Mouse (Mus musculus) hindbrain, embryonic 11.5 days (tissue): Measurements from ENCODE around the gene Vmn1r202. TPM values are rescaled to one million over a fixed set of nuclear protein-coding genes. Genes with fewer than 3 reads are reported as not detected.
"Not testable (repeated sequence)": the region's sequence is repeated elsewhere in the genome, so short reads cannot be mapped to it uniquely, and the experiment has no call there.

Source experiments
- ATAC-seq: fragments of 200-750 bp; cut with Nextera tagmentation; 2 replicates; pipeline ENCODE4 v1.8.0; 2017; ENCODE audit warnings: mild to moderate bottlenecking, moderate TSS enrichment, moderate library complexity; ENCODE audit not compliant: low FRiP score
- DNase-seq: peaks from one replicate; pipeline ENCODE4 v3.0.0-alpha.2; 2015; ENCODE audit warnings: low spot score
- H3K27ac ChIP-seq: fragments of 300-500 bp; sonication (generic); 2 replicates; pipeline ENCODE4 v1.5.1; 2014; ENCODE audit warnings: mild to moderate bottlenecking, low read depth, low read length
- H3K27me3 ChIP-seq: fragments of 300-500 bp; sonication (generic); 2 replicates; pipeline ENCODE4 v1.6.1; 2014; ENCODE audit warnings: mild to moderate bottlenecking, low read length, moderate library complexity, mixed read lengths; ENCODE audit not compliant: control insufficient read depth, insufficient read depth
- H3K36me3 ChIP-seq: fragments of 300-500 bp; sonication (generic); 2 replicates; pipeline ENCODE4 v1.6.1; 2014; ENCODE audit warnings: mild to moderate bottlenecking, low read length, moderate library complexity, mixed read lengths; ENCODE audit not compliant: control insufficient read depth, insufficient read depth
- H3K4me1 ChIP-seq: fragments of 300-500 bp; sonication (generic); replicated peaks from 2 replicates; pipeline ENCODE4 v1.6.1; 2014; ENCODE audit warnings: low read length, mixed read lengths; ENCODE audit not compliant: control insufficient read depth, insufficient read depth
- H3K4me2 ChIP-seq: fragments of 300-500 bp; sonication (generic); replicated peaks from 2 replicates; pipeline ENCODE4 v1.6.1; 2014; ENCODE audit warnings: mild to moderate bottlenecking, low read depth, low read length
- H3K4me3 ChIP-seq: fragments of 300-500 bp; sonication (generic); 2 replicates; pipeline ENCODE4 v1.5.1; 2014; ENCODE audit warnings: low read depth, low read length
- H3K9ac ChIP-seq: fragments of 300-500 bp; sonication (generic); 2 replicates; pipeline ENCODE4 v1.6.1; 2014; ENCODE audit warnings: low read depth, low read length
- H3K9me3 ChIP-seq: fragments of 300-500 bp; sonication (generic); 2 replicates; pipeline ENCODE4 v1.6.1; 2016; ENCODE audit warnings: low read length; ENCODE audit not compliant: control insufficient read depth
- WGBS: fragments of 180-500 bp; shearing (Covaris S2); extraction: QIAGEN DNeasy Blood & Tissue Kit; methylation state at CpG from one replicate; pipeline ENCODE4 v1.1.7; 2014; 5-methylcytosine and 5-hydroxymethylcytosine counted together
- polyA plus RNA-seq: library from polyadenylated mRNA; unstranded; fragments of >200 nt; fragmentation: Nextera tagmentation; extraction: Ambion mirVana; gene quantifications from 2 replicates; pipeline ENCODE4 v1.2.1, GENCODE M21; 2014

Vmn1r202 gene
- polyA plus RNA-seq = not detected in 2 replicates

DNA sequence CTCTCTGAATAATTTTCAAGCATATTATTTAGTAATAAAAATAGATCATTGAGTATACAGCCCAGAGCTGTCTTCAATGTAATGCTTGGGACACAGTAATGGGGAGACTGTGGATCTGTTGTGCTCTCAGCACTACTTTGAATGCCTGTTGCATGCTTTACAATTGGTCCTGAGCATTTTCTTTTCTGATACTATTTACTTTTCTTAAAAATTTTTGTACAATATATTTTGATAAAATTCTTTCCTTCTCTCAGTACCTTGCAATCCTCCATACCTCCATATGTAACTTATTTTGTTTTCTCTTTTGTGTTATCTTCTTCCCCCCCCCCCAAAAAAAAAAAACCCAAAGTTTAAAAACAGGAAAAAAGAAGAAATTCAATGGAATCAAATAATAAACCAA is at the start of gene Vmn1r202:
Gene Vmn1r202, minus strand, starts transcription at position 101 of the 400 bp plus-strand sequence.
- Histone ChIP-seq H3K27me3 (no peaks in the 10 kb centered on the region), H3K4me1 (no peaks in the 10 kb centered on the region), H3K9me3 (no peaks in the 10 kb centered on the region), H3K4me3 (no peak within 1 kb of the TSS), H3K27ac (no peak within 1 kb of the TSS), H3K4me2 (no peak within 1 kb of the TSS), H3K36me3 (no peaks in the 10 kb centered on the region), H3K9ac (no peak within 1 kb of the TSS)
- no peak for DNase-seq
- ATAC-seq = no peak

DNA sequence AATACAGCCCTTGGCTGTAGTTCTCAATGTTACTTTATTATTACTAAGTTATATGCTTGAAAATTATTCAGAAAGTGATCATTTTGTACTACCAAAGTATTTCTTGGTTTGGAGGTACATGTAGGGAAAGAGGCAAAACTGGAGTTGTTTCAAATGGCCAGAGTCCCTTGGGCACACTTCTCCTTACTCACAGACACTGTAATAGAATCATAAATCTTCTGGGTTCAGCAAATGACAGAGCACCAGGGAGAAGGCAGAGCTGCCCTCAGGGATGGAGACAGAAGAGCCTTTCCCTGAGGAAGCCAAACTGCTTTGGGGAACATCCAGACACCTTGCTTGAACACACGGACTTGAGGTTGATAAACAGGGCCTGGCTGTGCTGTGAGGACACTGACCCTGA is 47.7 kb upstream of the Vmn1r202 start, which contains the start of gene Vmn1r204:
Gene Vmn1r204, plus strand, starts transcription at position 301 of the 400 bp plus-strand sequence.
- not testable (repeated sequence) for H3K4me1 ChIP-seq, H3K9me3 ChIP-seq, DNase-seq, ATAC-seq, H3K27me3 ChIP-seq, H3K4me2 ChIP-seq, H3K4me3 ChIP-seq, H3K9ac ChIP-seq, H3K36me3 ChIP-seq, H3K27ac ChIP-seq
- 68% methylated on average over 1 of the region's 1 CpGs for WGBS

DNA sequence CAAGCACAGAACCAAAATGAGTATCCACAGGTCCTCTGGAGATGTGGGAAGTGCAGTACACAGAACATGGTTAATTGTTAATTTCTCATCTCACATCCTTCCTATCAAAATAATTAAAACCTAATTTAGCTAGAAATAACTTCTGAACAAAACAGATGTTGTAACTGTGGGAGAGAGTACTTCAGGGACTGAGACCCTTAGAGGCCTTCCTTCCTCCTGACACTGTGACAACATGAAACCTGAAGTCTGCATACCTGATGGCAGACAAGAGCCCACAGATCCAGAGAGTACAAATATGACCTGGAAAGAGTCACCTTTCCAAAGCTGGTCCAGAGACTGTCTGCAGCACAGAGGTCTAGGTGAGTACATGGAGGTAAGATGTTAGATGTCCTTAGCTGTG is 12.6 kb upstream of the Vmn1r202 start, which contains the start of gene Vmn1r203:
Gene Vmn1r203, plus strand, starts transcription at position 301 of the 400 bp plus-strand sequence.
- Histone ChIP-seq H3K9ac (no peak within 1 kb of the TSS), H3K4me2 (no peak within 1 kb of the TSS), H3K4me1 (no peaks in the 10 kb centered on the region), H3K27ac (no peak within 1 kb of the TSS), H3K27me3 (no peaks in the 10 kb centered on the region), H3K4me3 (no peak within 1 kb of the TSS), H3K9me3 (no peaks in the 10 kb centered on the region), H3K36me3 (no peaks in the 10 kb centered on the region)
- no peak for ATAC-seq
- DNase-seq = no peak

DNA sequence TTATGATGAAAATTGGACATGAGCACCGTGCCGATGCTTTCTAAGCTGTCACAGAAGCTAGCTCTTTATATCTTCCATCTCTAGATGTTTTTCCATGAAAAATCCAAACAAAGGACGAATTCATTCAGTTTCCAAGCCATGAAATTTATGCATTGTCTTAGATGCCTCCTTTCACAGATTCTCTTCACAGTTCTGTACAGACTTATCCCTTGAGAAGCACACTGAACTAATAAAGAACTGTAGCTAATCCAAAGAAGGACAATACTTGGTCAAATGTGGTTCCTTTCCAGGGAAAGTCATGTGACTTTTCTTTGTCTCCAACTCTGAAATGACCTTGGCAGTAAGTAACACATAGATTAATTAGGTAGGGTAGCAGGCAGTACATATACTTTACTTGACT is 2.8 kb downstream of the Vmn1r202 start:
- ATAC-seq = no peak

DNA sequence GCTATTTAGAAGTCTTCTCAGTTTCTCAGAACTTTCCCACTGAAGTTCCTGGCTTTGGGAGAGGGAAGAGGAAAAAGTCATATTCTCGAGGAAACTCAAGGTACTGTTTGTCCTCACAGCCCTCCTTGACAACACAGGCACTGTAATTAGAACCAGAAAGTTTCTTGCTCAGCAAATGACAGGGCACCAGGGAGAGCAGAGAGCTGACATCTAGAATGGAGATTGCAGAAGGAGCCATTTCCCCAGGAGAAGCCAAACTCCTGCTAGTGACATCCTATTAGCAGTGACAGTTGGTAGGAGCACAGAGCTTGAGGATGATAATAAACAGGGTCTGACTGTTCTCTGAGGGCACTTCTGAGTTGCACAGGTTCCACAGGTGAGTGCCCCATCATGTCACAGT is 33.6 kb downstream of the Vmn1r202 start, which contains the start of gene Vmn1r201:
Gene Vmn1r201, plus strand, starts transcription at position 301 of the 400 bp plus-strand sequence.
- Histone ChIP-seq H3K27me3 (no peaks in the 10 kb centered on the region), H3K4me1 (no peaks in the 10 kb centered on the region), H3K9me3 (no peaks in the 10 kb centered on the region), H3K9ac (no peak within 1 kb of the TSS), H3K36me3 (no peaks in the 10 kb centered on the region), H3K4me2 (no peak within 1 kb of the TSS), H3K27ac (no peak within 1 kb of the TSS), H3K4me3 (no peak within 1 kb of the TSS)
- ATAC-seq (no peak), DNase-seq (no peak)
- 60% methylated on average over 1 of the region's 1 CpGs for WGBS

More for the DNA sequence above, 2.8 kb downstream of the Vmn1r202 start:
- 62% methylated on average over 3 of the region's 3 CpGs for WGBS
- Histone ChIP-seq H3K4me2 (no peak overlapping the region), H3K4me1 (no peaks in the 10 kb centered on the region), H3K36me3 (no peaks in the 10 kb centered on the region), H3K9ac (no peak overlapping the region), H3K27me3 (no peaks in the 10 kb centered on the region), H3K9me3 (no peaks in the 10 kb centered on the region), H3K4me3 (no peak overlapping the region), H3K27ac (no peak overlapping the region)
- no peak for DNase-seq

DNA sequence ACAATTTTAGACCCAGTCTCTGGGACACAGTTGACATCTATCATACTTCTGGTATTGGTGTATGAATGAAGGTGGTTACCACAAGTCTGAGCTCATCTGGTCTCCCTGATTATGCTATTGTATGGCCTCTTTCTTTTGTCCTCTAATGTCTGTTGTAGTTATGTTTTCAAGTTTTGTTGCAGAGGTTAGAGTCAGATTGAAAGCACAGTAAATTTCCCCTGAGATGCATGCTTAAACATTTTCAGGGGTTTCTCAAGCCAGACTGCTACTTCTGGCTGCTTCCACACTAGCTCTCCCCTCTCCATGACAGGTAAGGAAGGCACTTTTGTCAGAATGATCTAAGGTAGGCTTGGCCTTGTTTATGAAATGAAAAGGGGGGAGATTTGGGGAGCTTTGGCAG is 50.0 kb downstream of the Vmn1r202 start:
- Histone ChIP-seq H3K9ac (no peak overlapping the region), H3K4me1 (no peaks in the 10 kb centered on the region), H3K9me3 (no peaks in the 10 kb centered on the region), H3K27ac (no peak overlapping the region), H3K36me3 (no peaks in the 10 kb centered on the region), H3K4me3 (no peak overlapping the region), H3K4me2 (no peak overlapping the region), H3K27me3 (no peaks in the 10 kb centered on the region)
- DNase-seq = no peak
- no peak for ATAC-seq

Other genes starting within 250 kb of the Vmn1r202 start
- gene Vmn1r195, start 234.9 kb downstream of the Vmn1r202 start, polyA plus RNA-seq = not detected in 2 replicates
- not detected in 2 replicates for gene Vmn1r196, start 215.5 kb downstream of the Vmn1r202 start, polyA plus RNA-seq
- gene Vmn1r197, start 180.8 kb downstream of the Vmn1r202 start, polyA plus RNA-seq = not detected in 2 replicates
- gene Vmn1r198, start 155.0 kb downstream of the Vmn1r202 start, polyA plus RNA-seq = not detected in 2 replicates
- not detected in 2 replicates for gene Vmn1r199, start 125.6 kb downstream of the Vmn1r202 start, polyA plus RNA-seq
- gene Vmn1r200, start 115.0 kb downstream of the Vmn1r202 start, polyA plus RNA-seq = not detected in 2 replicates
- not detected in 2 replicates for gene Vmn1r201, start 33.5 kb downstream of the Vmn1r202 start, polyA plus RNA-seq
- not detected in 2 replicates for gene Vmn1r203, start 12.7 kb upstream of the Vmn1r202 start, polyA plus RNA-seq
- not detected in 2 replicates for gene Vmn1r204, start 47.8 kb upstream of the Vmn1r202 start, polyA plus RNA-seq
- gene Vmn1r205, start 87.6 kb upstream of the Vmn1r202 start, polyA plus RNA-seq = not detected in 2 replicates
- gene Vmn1r206, start 118.9 kb upstream of the Vmn1r202 start, polyA plus RNA-seq = not detected in 2 replicates
- not detected in 2 replicates for gene Vmn1r207-ps, start 224.2 kb upstream of the Vmn1r202 start, polyA plus RNA-seq